Mouse (Mus musculus): ENCODE results near the gene Thoc5.

DNA sequence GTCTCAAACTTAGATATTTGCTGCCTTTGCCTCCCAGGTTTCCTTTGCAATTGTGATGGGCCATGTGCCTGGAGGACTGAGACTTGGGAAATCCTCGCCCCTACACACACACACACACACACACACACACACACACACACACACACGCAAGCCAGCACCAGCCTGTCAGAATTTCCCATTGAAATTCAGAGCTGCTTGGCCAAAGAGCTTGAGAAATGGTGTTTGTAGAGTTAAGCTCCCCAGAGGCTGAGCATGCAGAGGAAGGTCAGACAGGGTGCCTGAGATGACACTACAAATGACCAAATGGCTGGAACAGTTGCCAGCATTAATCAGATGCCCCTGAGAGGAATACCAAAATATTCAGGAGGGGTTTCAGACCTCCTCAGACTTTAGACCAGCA lies 71.2 kb downstream of the Thoc5 start:
- TF ChIP-seq CTCF (IDR thresholded peaks at IDR 0.05; ENCODE audit: insufficient read depth, low read depth, low read length) (no peak), POLR2A (IDR thresholded peaks at IDR 0.05; ENCODE audit: insufficient read depth, low read depth, low read length) (no peak)

Data from olfactory bulb, adult 2 months (tissue).